Mouse (Mus musculus) left cerebral cortex, postnatal 14 days (tissue): Measurements from ENCODE around the gene Nr1h2. TPM values are rescaled to one million over a fixed set of nuclear protein-coding genes. Genes with fewer than 3 reads are reported as not detected.

Source experiments
- DNase-seq, 2 experiments: peaks; one replicate each; pipeline ENCODE4 v3.0.0; 2021 to 2022; ENCODE audit warnings: low spot score in 2 of 2, mixed read lengths in 1 of 2
- intact Hi-C: fragments of 180-260 bp; cut with DNase I; formaldehyde crosslinking; loops from one replicate; pipeline ENCODE4 v1.15.1; 2025
- total RNA-seq, 2 experiments: library from RNA; stranded (reverse); gene quantifications; 2 replicates each; pipeline ENCODE4 v1.2.3; 2021

Nr1h2 gene
- total RNA-seq, 2 experiments from 2014 or later: 51.0 to 60.7 TPM

GRCm38 (mm10) chr7:44557629-44558028 lies 3.9 kb upstream of the Nr1h2 start:
- DNase-seq: no peak
- intact Hi-C loops: loop anchor here (5.0 to 10.0 kb wide), 2 partner anchors 35 to 163 kb away; partner anchors contain the start of gene Mybpc2

GRCm38 (mm10) chr7:44553196-44553764 lies 471 bp downstream of the Nr1h2 start:
- DNase-seq: peak; percentile 53 to 62
- intact Hi-C loops: loop anchor here (10.0 kb wide), 1 partner anchor 158 kb away; no protein-coding TSS in a partner anchor

GRCm38 (mm10) chr7:44552141-44552908 lies 1.4 kb downstream of the Nr1h2 start:
- intact Hi-C loops: loop anchor here (10.0 kb wide), 1 partner anchor 158 kb away; no protein-coding TSS in a partner anchor
- DNase-seq: no peak

- DNase-seq: no peak
- intact Hi-C loops: loop anchor here (10.0 kb wide), 1 partner anchor 157 kb away; no protein-coding TSS in a partner anchor
Measured at GRCm38 (mm10) chr7:44551731-44552130, 2.0 kb downstream of the Nr1h2 start.

GRCm38 (mm10) chr7:44551301-44551700 lies 2.5 kb downstream of the Nr1h2 start:
- intact Hi-C loops: loop anchor here (10.0 kb wide), 1 partner anchor 156 kb away; no protein-coding TSS in a partner anchor
- no peak for DNase-seq

- intact Hi-C loops: loop anchor here (10.0 kb wide), 1 partner anchor 156 kb away; no protein-coding TSS in a partner anchor
- DNase-seq: no peak
Measured at GRCm38 (mm10) chr7:44550409-44550678, 3.4 kb downstream of the Nr1h2 start.

GRCm38 (mm10) chr7:44549621-44550408 lies 3.9 kb downstream of the Nr1h2 start:
- intact Hi-C loops: loop anchor here (2.0 to 10.0 kb wide), 2 partner anchors 49 to 155 kb away; no protein-coding TSS in a partner anchor
- DNase-seq: no peak

GRCm38 (mm10) chr7:44548497-44549087 lies 5.2 kb downstream of the Nr1h2 start, which contains the start of gene Pold1:
Pold1 (minus strand) TSS chr7:44548849.
- peak; percentile 99 for DNase-seq
- intact Hi-C loops: loop anchor here (2.0 kb wide), 1 partner anchor 48 kb away; no protein-coding TSS in a partner anchor

- DNase-seq: no peak
- intact Hi-C loops: loop anchor here (2.0 kb wide), 1 partner anchor 47 kb away; no protein-coding TSS in a partner anchor
Measured at GRCm38 (mm10) chr7:44547725-44548124, 6.0 kb downstream of the Nr1h2 start.

GRCm38 (mm10) chr7:44547041-44547440 lies 6.7 kb downstream of the Nr1h2 start:
- no peak for DNase-seq
- intact Hi-C loops: no loop called here

- no peak for DNase-seq
- intact Hi-C loops: no loop called here
Measured at GRCm38 (mm10) chr7:44546274-44546673, 7.5 kb downstream of the Nr1h2 start.

GRCm38 (mm10) chr7:44543071-44543470 lies 10.7 kb downstream of the Nr1h2 start:
- intact Hi-C loops: no loop called here
- no peak for DNase-seq

GRCm38 (mm10) chr7:44542555-44542954 lies 11.2 kb downstream of the Nr1h2 start:
- intact Hi-C loops: no loop called here

GRCm38 (mm10) chr7:44538756-44539624 lies 14.8 kb downstream of the Nr1h2 start:
- intact Hi-C loops: no loop called here
- DNase-seq: no peak

More at GRCm38 (mm10) chr7:44542555-44542954, 11.2 kb downstream of the Nr1h2 start:
- no peak for DNase-seq

- intact Hi-C loops: no loop called here
Measured at GRCm38 (mm10) chr7:44537496-44537895, 16.3 kb downstream of the Nr1h2 start.

GRCm38 (mm10) chr7:44537009-44537408 lies 16.7 kb downstream of the Nr1h2 start:
- no peak for DNase-seq
- intact Hi-C loops: no loop called here

More at GRCm38 (mm10) chr7:44537496-44537895, 16.3 kb downstream of the Nr1h2 start:
- DNase-seq: no peak

- intact Hi-C loops: no loop called here
- peak; percentile 30 to 47 for DNase-seq
Measured at GRCm38 (mm10) chr7:44536590-44536968, 17.2 kb downstream of the Nr1h2 start.
